Mouse (Mus musculus) kidney, postnatal 0 days (tissue): ENCODE measurements around the gene Cnnm2. TPM values are rescaled to one million over a fixed set of nuclear protein-coding genes. Genes with fewer than 3 reads are reported as not detected.

Source experiments
- ATAC-seq: fragments of 200-750 bp; cut with Nextera tagmentation; replicated peaks from 2 replicates; pipeline ENCODE4 v1.8.0; 2017; ENCODE audit warnings: low read depth, moderate number of reproducible peaks, moderate TSS enrichment, moderate library complexity; ENCODE audit not compliant: low FRiP score
- DNase-seq: peaks from one replicate; pipeline ENCODE4 v3.0.0-alpha.2; 2016; ENCODE audit warnings: low spot score
- H3K27ac ChIP-seq: fragments of 300-500 bp; sonication (generic); 2 replicates; pipeline ENCODE4 v1.5.1; 2014; ENCODE audit warnings: mild to moderate bottlenecking
- H3K27me3 ChIP-seq: fragments of 300-500 bp; sonication (generic); 2 replicates; pipeline ENCODE4 v1.6.1; 2014; ENCODE audit warnings: low read length, mixed read lengths; ENCODE audit not compliant: insufficient read depth
- H3K36me3 ChIP-seq: fragments of 300-500 bp; sonication (generic); 2 replicates; pipeline ENCODE4 v1.6.1; 2014; ENCODE audit warnings: low read length, mixed read lengths; ENCODE audit not compliant: insufficient read depth
- H3K4me1 ChIP-seq: fragments of 300-500 bp; sonication (generic); replicated peaks from 2 replicates; pipeline ENCODE4 v1.6.1; 2014; ENCODE audit warnings: antibody characterized with exemption, low read length, mixed read lengths; ENCODE audit not compliant: insufficient read depth
- H3K4me2 ChIP-seq: fragments of 300-500 bp; sonication (generic); 2 replicates; pipeline ENCODE4 v1.6.1; 2014; ENCODE audit warnings: mild to moderate bottlenecking, low read length, moderate library complexity, mixed read lengths
- H3K4me3 ChIP-seq: fragments of 300-500 bp; sonication (generic); replicated peaks from 2 replicates; pipeline ENCODE4 v1.5.1; 2014; ENCODE audit warnings: low read depth, low read length
- H3K9ac ChIP-seq: fragments of 300-500 bp; sonication (generic); 2 replicates; pipeline ENCODE4 v1.6.1; 2014; ENCODE audit warnings: low read depth, low read length
- H3K9me3 ChIP-seq: fragments of 300-500 bp; sonication (generic); replicated peaks from 2 replicates; pipeline ENCODE4 v1.6.1; 2016; ENCODE audit warnings: low read length, inconsistent platforms, mixed read lengths
- CTCF ChIP-seq: IDR thresholded peaks from 2 replicates; pipeline ENCODE4 v1.5.1; 2016; ENCODE audit warnings: antibody characterized with exemption, low read depth, mild to moderate bottlenecking, moderate library complexity
- WGBS: fragments of 180-500 bp; shearing (Covaris S2); extraction: QIAGEN DNeasy Blood & Tissue Kit; methylation state at CpG from one replicate; pipeline ENCODE4 v1.1.7; 2014; 5-methylcytosine and 5-hydroxymethylcytosine counted together
- polyA plus RNA-seq: library from polyadenylated mRNA; unstranded; fragments of >200 nt; fragmentation: Nextera tagmentation; extraction: Ambion mirVana; gene quantifications from 2 replicates; pipeline ENCODE4 v1.2.1, GENCODE M21; 2015

Cnnm2 gene
- polyA plus RNA-seq, 1 experiment from 2014 or later, result 11.0 TPM

GRCm38 (mm10) chr19:46873924-46874323 lies 112.5 kb downstream of the Cnnm2 start:
- Histone ChIP-seq H3K4me3 (no peak overlapping the region), H3K4me2 (no peak overlapping the region), H3K4me1 (no peaks in the 10 kb centered on the region), H3K27ac (no peak overlapping the region), H3K9ac (no peak overlapping the region), H3K27me3 (no peaks in the 10 kb centered on the region), H3K36me3 (no peaks in the 10 kb centered on the region), H3K9me3 (no peaks in the 10 kb centered on the region)
- ATAC-seq (no peak), DNase-seq (no peak)
- no peak for TF ChIP-seq CTCF
- 77% methylated on average over 3 of the region's 3 CpGs for WGBS

- TF ChIP-seq CTCF, result peak; percentile 86
- no peaks in the 10 kb centered on the region for H3K27me3 ChIP-seq
- DNase-seq (peak; percentile 85), ATAC-seq (peak; percentile 44)
- no peak overlapping the region for H3K27ac ChIP-seq
- no peak overlapping the region for H3K4me2 ChIP-seq
- H3K9ac ChIP-seq, result no peak overlapping the region
- no peaks in the 10 kb centered on the region for H3K4me1 ChIP-seq
- WGBS, result 45% methylated on average over 12 of the region's 12 CpGs
- no peak overlapping the region for H3K4me3 ChIP-seq
- no peaks in the 10 kb centered on the region for H3K9me3 ChIP-seq
- no peaks in the 10 kb centered on the region for H3K36me3 ChIP-seq
These were observed 114.4 kb downstream of the Cnnm2 start for GRCm38 (mm10) chr19:46875790-46876189.

- Histone ChIP-seq H3K36me3 (0 out of 2 replicates have a peak, but pooled peaks cover 3% of the 10 kb centered on the region), H3K4me3 (no peak overlapping the region), H3K27ac (no peak overlapping the region), H3K4me2 (no peak overlapping the region), H3K9me3 (no peaks in the 10 kb centered on the region), H3K4me1 (no peaks in the 10 kb centered on the region), H3K27me3 (no peaks in the 10 kb centered on the region), H3K9ac (no peak overlapping the region)
- ATAC-seq (no peak), DNase-seq (no peak)
- no peak for TF ChIP-seq CTCF
- WGBS, result 83% methylated on average over 13 of the region's 13 CpGs
These were observed 116.5 kb downstream of the Cnnm2 start for GRCm38 (mm10) chr19:46877886-46878285.

GRCm38 (mm10) chr19:46878346-46878745 lies 117.0 kb downstream of the Cnnm2 start:
- Histone ChIP-seq H3K9me3 (no peaks in the 10 kb centered on the region), H3K27me3 (no peaks in the 10 kb centered on the region), H3K9ac (no peak overlapping the region), H3K4me2 (no peak overlapping the region), H3K4me1 (no peaks in the 10 kb centered on the region), H3K36me3 (0 out of 2 replicates have a peak, but pooled peaks cover 7% of the 10 kb centered on the region), H3K4me3 (no peak overlapping the region), H3K27ac (no peak overlapping the region)
- peak; percentile 63 for TF ChIP-seq CTCF
- WGBS, result 36% methylated on average over 13 of the region's 13 CpGs
- DNase-seq (peak; percentile 44), ATAC-seq (no peak)

GRCm38 (mm10) chr19:46879876-46880275 lies 118.5 kb downstream of the Cnnm2 start:
- H3K4me2 ChIP-seq, result no peak overlapping the region
- peak; percentile 58 for ATAC-seq
- 90% methylated on average over 2 of the region's 2 CpGs for WGBS
- no peak for DNase-seq
- H3K36me3 ChIP-seq, result peaks cover 11% of the 10 kb centered on the region; the same call in 1 of the 2 replicates
- H3K27ac ChIP-seq, result no peak overlapping the region
- no peak overlapping the region for H3K4me3 ChIP-seq
- H3K4me1 ChIP-seq, result no peaks in the 10 kb centered on the region
- TF ChIP-seq CTCF, result no peak
- no peaks in the 10 kb centered on the region for H3K27me3 ChIP-seq
- no peaks in the 10 kb centered on the region for H3K9me3 ChIP-seq
- H3K9ac ChIP-seq, result no peak overlapping the region

GRCm38 (mm10) chr19:46885365-46885764 lies 124.0 kb downstream of the Cnnm2 start:
- H3K27me3 ChIP-seq, result no peaks in the 10 kb centered on the region
- no peak overlapping the region for H3K4me3 ChIP-seq
- H3K9me3 ChIP-seq, result no peaks in the 10 kb centered on the region
- DNase-seq, result no peak
- WGBS, result 79% methylated on average over 4 of the region's 4 CpGs
- no peaks in the 10 kb centered on the region for H3K4me1 ChIP-seq
- H3K4me2 ChIP-seq, result no peak overlapping the region
- peaks cover 42% of the 10 kb centered on the region for H3K36me3 ChIP-seq
- no peak overlapping the region for H3K9ac ChIP-seq
- no peak for ATAC-seq
- TF ChIP-seq CTCF, result no peak
- 0 out of 2 replicates have a peak overlapping the region, but pooled peaks have one; percentile 31 for H3K27ac ChIP-seq

GRCm38 (mm10) chr19:46886826-46887225 lies 125.4 kb downstream of the Cnnm2 start:
- ATAC-seq (no peak), DNase-seq (no peak)
- WGBS, result 80% methylated on average over 7 of the region's 7 CpGs
- Histone ChIP-seq H3K4me2 (no peak overlapping the region), H3K4me3 (no peak overlapping the region), H3K36me3 (peaks cover 53% of the 10 kb centered on the region), H3K9ac (no peak overlapping the region), H3K9me3 (no peaks in the 10 kb centered on the region), H3K27me3 (no peaks in the 10 kb centered on the region), H3K27ac (no peak overlapping the region), H3K4me1 (no peaks in the 10 kb centered on the region)
- no peak for TF ChIP-seq CTCF
